Mouse (Mus musculus) CD4-positive, CD25-positive, alpha-beta regulatory T cell, adult 2 months (primary cell): ENCODE measurements around the gene Ulk1.

Experiments
- DNase-seq: peaks from one replicate; pipeline ENCODE4 v3.0.0-alpha.2; 2012; ENCODE audit warnings: low read depth, low spot score

Gene Ulk1

GRCm38 (mm10) chr5:110769272-110769671 is 40.6 kb downstream of the Ulk1 start:
- no peak for DNase-seq

- no peak for DNase-seq
These were observed 46.0 kb downstream of the Ulk1 start for GRCm38 (mm10) chr5:110763890-110764289.

GRCm38 (mm10) chr5:110745021-110745420 is 64.9 kb downstream of the Ulk1 start:
- DNase-seq: no peak

GRCm38 (mm10) chr5:110739496-110740275 is 70.2 kb downstream of the Ulk1 start:
- no peak for DNase-seq

GRCm38 (mm10) chr5:110735606-110736005 is 74.3 kb downstream of the Ulk1 start:
- no peak for DNase-seq
